Mouse (Mus musculus) NIH3T3 (cell line): ENCODE results near the gene Ttc33.

Experiments
- DNase-seq: peaks from one replicate; pipeline ENCODE4 v3.0.0-alpha.2; 2012; ENCODE audit warnings: low read depth

Ttc33 gene

GRCm38 (mm10) chr15:5185366-5186292 is at the start of gene Ttc33:
TSS of gene Ttc33 (plus strand) at chr15:5185525.
- peak; percentile 84 for DNase-seq

DNA sequence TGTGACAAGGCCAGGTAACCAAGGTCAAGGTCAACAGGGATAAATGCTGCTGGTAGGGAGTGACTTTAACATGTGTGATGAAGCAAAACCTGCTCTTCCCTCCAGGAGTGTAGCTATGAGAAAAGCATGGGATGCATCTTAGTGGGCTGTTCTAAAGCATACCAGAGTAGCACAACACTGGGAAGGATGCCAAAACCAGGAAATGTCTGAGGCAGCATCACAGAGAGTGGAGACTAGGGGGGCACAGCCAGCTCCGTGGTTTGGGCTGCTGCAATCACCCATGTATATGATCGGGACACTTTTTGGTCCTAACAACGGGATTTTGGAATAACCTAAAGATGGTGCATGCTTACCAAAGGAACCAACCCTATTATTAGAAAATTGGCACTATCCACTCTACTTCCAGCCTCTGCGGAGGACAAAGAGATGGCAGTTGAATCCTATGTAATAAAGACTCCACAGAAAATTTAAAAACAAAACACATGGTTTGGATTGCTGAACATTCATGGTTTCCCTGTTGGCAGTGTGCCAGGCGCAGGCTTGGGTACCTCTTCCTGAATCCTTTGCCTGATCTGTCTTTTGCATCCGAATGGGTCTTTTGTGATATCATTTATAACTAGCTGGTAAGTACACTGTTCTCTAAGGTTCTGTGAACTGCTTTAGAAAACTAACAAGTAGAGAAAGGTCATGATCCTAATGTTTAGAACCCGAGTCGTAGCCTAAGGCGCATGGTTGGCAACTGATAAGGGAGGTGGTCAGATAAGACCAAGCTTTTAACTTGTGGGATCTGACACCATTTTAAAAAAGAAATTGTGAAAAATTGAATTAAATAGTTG is 47.1 kb upstream of the Ttc33 start:
- peak; percentile 64 for DNase-seq

GRCm38 (mm10) chr15:5139366-5139765 is 46.0 kb upstream of the Ttc33 start:
- no peak for DNase-seq

GRCm38 (mm10) chr15:5139863-5140262 is 45.5 kb upstream of the Ttc33 start:
- DNase-seq: no peak

GRCm38 (mm10) chr15:5140357-5140756 is 45.0 kb upstream of the Ttc33 start:
- DNase-seq: no peak

DNA sequence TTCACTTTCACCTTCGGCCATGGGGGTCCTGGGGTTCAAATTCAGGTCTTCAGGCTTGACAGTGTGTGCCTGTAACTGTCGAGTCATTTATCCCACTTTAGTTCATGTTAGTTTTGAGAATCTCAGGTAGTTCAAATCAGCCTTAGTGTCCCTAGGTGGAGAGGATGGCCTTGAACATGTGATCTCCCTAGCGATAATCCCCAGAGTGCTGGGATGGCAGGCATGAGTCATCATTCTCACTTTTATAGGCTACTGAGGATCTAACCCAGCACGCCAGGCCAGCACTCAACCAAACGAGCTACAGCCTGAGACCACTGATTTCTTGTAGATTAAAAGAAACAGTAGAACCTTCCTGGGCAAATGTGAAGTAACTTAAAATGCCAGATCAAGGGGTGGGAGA is 43.3 kb upstream of the Ttc33 start:
- no peak for DNase-seq

DNA sequence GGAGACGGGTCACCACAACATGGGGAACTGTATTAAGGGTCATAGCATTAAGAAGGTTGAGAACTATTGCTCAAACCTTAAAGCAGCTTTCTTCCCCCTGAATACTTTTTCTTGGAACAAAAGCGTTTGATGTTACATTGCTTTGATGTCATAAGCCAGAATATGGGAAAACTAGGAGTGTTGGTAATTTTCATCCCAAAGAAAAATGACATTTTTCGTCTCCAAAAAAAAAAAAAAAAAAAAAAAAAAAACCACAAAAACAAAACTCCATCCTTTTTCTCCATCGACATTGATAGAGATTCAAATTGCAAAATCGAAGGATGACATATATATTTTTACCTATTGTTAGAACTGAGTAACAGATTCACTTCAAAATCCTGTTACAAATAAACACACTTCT is 42.6 kb upstream of the Ttc33 start:
- DNase-seq: no peak

DNA sequence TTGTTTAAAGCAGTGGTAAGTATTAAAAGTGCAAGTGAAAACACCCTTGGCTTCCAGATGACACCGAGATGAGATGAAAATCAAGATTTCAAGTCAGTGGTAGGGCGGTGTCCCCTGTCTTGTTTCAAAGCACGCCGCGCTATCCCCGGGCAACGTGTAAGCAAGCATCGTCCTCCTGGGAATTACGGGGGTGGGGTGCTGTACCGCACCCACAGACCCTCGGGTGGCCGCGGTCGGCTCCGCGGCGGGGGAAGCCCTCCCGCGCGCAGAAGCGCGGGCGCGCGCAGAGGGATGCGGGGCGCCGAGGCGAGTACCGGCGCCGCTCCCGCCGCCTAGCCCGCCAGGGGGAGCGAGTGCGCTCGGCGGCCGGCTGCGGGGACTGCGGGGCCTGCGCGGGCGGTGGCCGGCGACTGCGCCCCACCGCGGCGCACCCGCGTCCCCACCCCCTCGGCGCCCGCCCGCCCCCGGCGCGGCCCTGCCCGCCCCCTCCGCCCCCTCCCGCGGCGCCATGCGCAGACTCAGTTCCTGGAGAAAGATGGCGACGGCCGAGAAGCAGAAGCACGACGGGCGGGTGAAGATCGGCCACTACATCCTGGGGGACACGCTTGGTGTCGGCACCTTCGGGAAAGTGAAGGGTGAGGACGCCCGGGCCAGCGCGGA is 41.8 kb upstream of the Ttc33 start, which contains the start of gene Prkaa1:
Gene Prkaa1 (plus strand): TSS at position 501 of the 660 bp plus-strand sequence.
- peak; percentile 88 for DNase-seq

DNA sequence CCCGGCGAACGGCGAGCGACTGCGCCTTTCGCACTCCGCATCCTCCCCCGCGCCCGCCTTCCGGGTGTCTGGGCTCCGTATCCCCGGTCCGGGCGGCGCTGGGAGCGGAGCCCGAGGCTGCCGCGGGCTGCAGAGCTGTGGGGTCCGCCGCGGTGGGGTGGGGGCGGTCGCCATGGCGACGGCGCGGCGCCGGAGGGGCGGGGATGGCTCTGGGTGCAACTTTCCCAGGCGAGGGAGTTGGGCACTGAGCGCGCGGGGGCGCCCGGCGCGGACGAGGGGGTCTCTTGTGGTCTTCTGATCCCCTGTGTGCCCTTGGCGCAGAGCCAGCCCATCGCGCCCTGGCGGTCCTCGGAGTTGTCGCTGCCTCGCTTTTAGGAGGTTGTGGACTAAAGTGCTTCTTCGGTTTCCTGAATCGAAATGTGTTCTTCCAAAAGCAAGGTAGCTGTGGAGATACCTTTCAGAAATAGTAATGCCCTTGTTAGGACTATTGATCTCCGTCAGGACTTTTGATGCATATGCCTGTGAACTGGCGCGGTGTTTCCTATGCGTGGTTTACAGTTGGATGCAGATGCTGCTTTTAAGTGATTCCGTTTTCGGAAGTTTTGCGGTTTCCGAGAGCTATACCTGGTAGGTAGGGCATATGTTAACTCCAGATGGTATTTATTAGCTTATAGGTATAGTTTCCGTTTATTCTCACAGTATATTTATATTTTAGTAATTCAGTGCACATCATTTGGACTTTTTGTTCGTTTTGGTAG is 41.1 kb upstream of the Ttc33 start:
- peak; percentile 63 for DNase-seq

DNA sequence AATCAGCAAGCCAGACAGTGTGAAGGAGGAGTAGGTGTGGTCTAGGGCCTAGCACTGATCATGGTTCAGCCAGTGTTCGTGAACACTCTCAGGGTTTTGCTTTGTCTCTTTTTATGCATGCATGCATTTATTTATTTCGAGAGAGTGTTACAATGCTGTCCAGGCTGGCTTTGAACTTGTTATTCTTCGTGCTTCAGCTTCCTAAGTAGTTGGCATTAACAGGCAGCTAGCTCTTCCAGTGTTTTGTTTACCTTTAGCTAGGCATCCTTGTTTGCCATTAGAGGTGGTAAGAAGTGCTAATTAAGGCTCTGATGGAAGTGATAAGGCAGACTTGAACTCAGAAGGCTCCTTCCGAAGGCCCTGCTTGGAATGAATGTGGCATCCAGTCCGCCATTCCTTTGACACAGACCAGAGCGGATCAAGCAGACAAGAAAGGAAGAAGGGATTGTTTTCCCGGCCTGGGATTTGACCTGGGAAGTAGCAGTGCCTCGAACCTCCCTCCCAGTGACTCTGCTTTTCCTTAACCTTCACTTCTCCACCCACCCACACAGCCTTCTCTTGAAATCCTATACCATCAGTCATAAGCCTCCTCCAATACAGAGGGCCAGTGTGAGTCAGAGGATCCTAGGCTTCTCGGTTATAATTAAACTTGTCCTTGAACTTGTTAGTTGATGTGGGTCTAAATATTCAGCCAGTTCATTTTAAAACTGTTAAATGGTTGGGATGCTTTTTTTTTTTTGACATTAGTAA is 40.0 kb upstream of the Ttc33 start:
- DNase-seq: peak; percentile 67

DNA sequence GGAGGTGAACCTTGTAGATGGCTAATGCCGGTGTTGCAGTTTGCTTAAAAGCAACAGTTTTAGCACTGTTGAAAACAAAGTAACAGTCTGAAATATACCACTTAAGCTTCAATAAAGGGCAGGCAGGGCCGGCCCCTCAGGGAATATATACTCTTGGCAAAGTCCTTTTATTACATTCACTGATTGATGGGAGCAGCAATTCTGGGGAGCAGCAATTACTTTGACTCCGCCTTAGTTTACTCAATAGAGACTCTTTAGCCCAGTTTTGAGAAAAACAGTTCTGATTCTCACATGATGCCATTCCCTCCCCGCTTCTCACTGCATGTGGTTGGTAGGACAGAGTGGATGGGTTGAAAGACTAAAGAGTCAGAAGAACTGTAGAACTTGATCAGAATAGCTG is 36.1 kb upstream of the Ttc33 start:
- DNase-seq: peak; percentile 77

DNA sequence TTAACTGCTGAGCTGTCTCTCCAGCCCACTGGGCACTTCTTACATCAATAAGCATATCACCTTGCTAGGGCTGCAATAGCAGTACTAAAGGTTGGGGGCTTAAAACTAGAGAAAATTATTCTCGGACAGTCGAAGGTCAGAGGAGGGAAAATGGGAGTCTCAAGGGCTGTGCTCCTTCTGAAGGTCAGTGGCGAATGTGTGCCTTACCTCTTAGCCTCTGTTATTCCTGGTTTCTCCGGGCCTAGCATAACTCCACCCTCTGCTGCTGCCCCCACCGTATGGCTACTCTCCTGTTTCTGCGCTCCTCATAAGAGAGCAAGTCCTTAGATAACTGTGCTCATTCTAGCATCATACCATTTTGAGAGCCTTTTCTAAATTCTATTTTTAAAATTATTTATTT is 33.2 kb upstream of the Ttc33 start:
- DNase-seq: no peak

DNA sequence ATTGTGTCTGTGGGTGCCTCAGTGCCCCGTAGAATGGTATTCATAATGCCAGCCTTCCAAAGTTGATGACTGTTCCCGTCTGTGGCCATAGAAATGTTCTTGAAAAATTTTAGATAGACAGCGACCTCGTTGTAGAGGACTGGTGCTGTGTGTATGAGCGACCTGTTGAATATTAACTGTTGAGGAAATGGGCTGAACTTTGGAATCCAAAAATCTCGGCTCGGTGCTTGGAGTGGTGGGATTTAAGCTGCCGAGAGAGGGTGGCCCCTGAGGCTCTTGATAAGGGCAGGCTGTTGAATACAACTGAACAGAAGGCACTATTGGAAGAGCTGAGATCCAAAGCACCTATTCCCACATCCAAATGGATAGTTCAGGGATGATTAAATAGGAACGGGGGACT is 30.7 kb upstream of the Ttc33 start:
- no peak for DNase-seq

GRCm38 (mm10) chr15:5155093-5155492 is 30.2 kb upstream of the Ttc33 start:
- no peak for DNase-seq

DNA sequence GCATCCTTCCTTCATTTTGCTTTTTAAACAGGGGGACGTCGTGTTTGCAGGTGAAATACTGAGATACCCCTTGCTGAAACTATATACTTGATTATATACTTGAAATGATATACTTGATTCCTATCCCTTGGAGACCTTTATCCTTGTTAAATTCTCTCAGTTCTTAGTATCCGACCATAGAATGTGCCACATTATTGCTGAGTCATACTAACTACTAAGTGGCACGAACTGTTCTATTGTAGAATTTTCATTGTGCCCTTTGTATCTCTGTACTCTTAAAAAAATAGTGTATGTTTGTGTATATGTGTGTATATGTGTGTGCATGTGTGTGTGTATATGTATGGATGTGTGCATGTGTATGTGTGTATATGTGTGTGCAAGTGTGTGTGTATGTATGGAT is 29.0 kb upstream of the Ttc33 start:
- DNase-seq: no peak

- no peak for DNase-seq
Observed at GRCm38 (mm10) chr15:5157386-5157785, 27.9 kb upstream of the Ttc33 start.

- no peak for DNase-seq
Observed at GRCm38 (mm10) chr15:5158827-5159226, 26.5 kb upstream of the Ttc33 start.

DNA sequence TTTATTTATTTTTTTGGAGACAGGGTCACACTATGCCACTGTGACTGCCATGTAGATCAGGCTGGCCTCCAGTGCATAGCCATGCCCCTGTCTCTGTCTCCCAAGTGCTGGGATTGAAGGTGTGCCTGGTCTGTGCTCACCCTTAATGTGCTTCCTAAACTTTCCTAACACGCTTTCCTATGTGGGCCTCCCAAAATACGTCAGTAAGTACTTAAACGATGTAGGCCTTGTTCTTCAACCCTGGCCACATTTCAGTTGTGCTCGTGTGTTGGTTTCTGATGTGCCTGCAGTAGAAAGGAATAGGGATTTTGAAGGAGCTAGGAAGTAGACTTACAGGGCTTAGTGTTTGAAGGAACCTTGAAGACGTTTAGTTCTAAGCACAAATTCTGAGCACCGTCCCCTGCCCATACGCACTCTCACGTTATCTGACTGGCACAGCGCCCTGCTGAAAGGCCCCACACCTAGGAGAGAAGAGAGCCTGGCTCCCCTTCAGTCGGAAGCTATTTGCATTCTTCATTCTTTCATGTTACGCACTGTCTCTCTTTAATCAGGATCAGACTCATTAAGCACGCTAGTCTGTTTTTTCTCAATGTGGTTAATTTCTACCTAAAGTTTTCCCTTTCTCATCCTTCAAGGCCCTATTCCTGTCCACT is 20.1 kb upstream of the Ttc33 start:
- DNase-seq: no peak

DNA sequence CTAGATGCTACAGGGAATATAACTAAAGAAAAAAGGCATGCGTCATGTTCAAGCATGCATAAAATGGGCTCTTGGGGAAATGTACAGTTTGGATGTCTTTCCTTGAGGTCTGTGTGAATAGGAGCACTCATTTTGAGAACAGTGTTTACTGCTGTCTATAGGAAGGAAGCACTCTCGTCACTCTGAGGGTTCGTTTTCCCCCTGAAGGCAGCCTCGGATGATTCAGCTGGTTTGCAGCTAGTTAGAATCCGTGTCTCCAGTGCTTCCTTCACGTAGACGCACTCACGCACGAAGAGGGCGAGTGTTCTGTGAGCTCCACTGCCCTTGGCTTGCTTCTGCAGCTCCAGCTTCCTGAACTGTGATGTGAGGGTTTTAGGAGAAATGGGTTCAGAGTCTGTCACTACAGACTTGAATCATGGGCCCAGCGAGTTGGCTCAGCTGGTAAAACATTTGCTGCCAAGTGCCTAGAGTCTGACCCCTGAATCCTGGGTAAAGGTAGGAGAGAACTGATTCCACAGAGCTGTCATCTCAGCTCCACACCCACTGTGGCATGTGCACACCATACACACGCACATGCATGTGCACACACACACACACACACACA is 12.0 kb upstream of the Ttc33 start:
- no peak for DNase-seq
